Mouse (Mus musculus): Measurements from ENCODE around the gene BC024978. TPM values are rescaled to one million over a fixed set of nuclear protein-coding genes. Genes with fewer than 3 reads are reported as not detected.

The BC024978 gene
- 10 to 100 TPM; 24.7 to 29.3 (median 27.4) TPM for total RNA-seq (2022)

GRCm38 (mm10) chr7:27195681-27196611 is at the start of gene BC024978, which contains the start of gene Snrpa:
TSS of gene BC024978 (plus strand) at chr7:27195781.
TSS of gene Snrpa (minus strand) at chr7:27196271.
- DNase-seq: peak; percentile 99

DNA sequence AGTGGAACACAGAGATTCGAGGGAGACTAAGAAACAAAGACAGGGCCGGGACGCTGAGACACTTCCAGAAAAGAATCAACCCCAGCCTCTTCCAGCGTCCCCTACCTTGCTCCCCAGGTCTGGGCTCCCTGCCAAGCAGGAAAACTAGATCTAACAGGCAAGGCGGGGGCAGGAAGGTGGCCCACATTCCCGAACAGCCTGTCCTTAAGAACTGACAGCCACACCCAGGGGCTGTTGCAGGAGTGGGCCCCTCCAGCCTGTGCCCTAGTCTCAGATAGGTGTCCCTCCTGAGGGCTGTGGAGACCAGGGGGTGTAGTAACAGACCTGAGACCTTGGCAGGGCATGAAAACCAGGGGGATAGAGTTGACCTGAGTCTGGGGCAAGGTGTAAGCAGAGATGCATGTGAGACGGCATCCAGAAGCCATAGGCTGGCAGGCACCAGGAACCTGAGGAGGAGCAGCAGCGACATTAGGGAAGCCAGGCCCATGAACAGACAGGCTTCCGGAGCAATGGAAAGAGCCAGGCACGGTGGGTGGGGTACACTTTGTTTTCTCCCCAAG is 42.3 kb upstream of the BC024978 start, which contains the start of gene Cyp2t4:
Gene Cyp2t4 (plus strand): TSS at position 510 of the 560 bp plus-strand sequence.
- no peak for DNase-seq

DNA sequence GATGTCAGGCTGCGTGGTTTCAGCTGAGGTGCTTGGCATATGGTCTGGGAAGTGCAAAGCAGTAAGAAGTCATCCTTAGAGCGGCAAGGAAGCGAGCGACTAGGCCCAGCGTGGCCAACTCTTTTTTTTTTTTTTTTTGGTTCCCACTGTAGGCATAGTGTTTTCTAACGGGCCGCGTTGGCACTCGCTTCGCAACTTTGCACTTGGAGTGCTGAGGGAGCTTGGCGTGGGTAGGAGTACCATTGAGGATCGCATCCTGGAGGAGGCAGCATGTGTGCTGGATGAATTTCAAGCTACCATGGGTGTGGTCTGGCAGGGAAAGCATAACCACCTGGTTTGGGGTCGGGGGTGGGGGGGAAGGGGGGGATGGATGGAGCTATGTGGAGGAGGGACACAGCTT is 39.6 kb upstream of the BC024978 start:
- DNase-seq: no peak

GRCm38 (mm10) chr7:27158171-27158570 is 37.4 kb upstream of the BC024978 start:
- no peak for DNase-seq

- no peak for DNase-seq
Observed at GRCm38 (mm10) chr7:27159256-27159655, 36.3 kb upstream of the BC024978 start.

DNA sequence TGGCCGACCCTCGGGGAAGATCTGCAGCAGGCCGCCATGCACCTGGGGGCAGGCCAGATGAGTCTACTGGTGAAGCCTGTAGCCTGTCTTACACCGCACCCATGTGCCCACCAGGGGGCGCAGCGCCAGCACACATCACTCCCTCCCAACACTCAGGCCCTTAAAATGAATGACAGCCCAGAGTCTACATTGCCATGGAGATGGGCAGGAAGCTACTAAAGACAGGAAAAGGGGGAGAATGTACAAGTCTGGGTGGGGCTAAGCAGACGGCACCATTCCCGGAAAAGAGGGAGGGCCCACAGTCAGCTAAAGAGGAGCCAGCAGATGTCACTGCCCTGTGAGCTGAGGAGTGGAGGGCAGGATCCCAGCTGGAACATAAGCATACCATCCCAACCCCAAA is 35.7 kb upstream of the BC024978 start:
- DNase-seq: peak; percentile 84

- no peak for DNase-seq
Observed at GRCm38 (mm10) chr7:27160921-27161320, 34.7 kb upstream of the BC024978 start.

DNA sequence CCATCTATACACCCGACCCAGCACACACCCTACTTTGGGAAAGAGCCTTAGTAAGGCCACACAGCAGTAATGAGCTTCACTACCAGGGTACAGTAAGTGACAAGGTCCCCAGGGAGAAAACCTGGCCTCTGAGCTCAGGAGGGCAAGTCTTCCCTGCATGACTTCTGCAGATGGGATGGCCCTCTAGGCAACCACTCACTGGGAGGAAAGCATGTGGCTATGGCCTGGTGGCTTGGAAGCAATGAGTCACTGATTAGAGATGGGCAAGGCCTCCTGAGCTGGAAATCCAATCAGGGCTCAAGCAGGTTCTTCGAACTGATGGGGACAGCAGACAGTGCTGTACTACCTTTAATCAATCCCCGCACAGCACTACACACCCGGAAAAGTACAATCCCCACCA is 33.8 kb upstream of the BC024978 start:
- peak; percentile 61 for DNase-seq

DNA sequence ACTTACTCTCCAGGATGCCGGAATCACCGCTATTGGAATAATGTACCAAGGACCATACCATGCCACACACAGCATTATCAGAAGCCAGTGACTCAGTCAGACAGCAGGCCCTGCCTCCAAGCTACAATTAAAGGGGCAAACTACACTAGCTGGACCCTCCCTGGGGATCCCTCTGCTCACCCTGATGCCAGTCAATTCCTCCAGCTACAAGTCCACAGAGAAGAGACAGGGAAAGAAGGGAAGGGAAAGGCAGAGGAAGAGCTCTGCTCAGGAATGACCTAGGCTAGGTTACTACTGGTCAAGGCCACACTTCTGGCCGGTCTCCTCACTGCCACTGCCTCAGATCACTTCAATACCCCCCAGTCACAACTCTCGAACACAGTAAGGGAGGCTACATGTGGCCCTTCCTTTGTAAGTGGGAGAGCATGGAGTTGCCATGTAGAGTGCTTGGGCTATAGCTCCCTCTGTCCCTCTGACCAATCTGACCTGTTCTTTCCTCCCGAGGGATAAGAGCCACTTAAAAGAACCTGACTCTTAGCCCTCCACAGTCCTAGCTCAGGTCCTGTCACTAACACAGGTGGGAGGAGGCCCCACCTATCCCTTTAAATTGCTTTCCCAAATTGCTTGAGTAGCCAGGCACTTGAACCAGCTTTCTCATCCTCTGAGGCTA is 32.7 kb upstream of the BC024978 start:
- no peak for DNase-seq

GRCm38 (mm10) chr7:27163450-27163805 is 32.2 kb upstream of the BC024978 start:
- no peak for DNase-seq

- peak; percentile 75 for DNase-seq
Observed at GRCm38 (mm10) chr7:27164112-27164947, 31.3 kb upstream of the BC024978 start.

GRCm38 (mm10) chr7:27165007-27165655 is 30.4 kb upstream of the BC024978 start:
- DNase-seq: peak; percentile 87

GRCm38 (mm10) chr7:27165696-27166095 is 29.9 kb upstream of the BC024978 start:
- no peak for DNase-seq

GRCm38 (mm10) chr7:27166229-27166613 is 29.4 kb upstream of the BC024978 start:
- DNase-seq: peak; percentile 89

- peak; percentile 93 for DNase-seq
Observed at GRCm38 (mm10) chr7:27166614-27167474, 28.7 kb upstream of the BC024978 start, which contains the start of gene Egln2. TSS of gene Egln2 (minus strand) at chr7:27166802.

- no peak for DNase-seq
Observed at GRCm38 (mm10) chr7:27167475-27168094, 28.0 kb upstream of the BC024978 start.

GRCm38 (mm10) chr7:27168371-27168770 is 27.2 kb upstream of the BC024978 start:
- DNase-seq: no peak

- no peak for DNase-seq
Observed at GRCm38 (mm10) chr7:27170981-27171380, 24.6 kb upstream of the BC024978 start.

GRCm38 (mm10) chr7:27174496-27174895 is 21.1 kb upstream of the BC024978 start:
- no peak for DNase-seq

DNA sequence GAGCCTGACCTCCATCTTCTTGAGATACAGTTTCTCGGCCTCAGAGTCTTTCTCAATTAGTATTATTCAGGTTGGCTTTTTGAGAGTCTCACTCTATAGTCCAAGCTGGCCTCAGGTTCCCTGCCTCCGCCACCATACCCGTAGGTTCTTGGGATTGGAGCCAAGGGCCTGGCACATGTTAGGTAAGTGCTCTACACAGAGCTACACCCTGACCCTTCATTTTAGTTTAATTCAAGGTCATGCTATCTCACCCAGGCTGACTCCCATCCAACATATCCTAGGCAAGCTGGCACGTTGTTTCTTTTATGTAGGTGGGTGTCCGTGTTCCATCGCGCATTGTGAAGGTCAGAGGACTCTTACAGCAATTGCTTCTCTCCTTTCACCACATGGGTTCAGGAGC is 20.7 kb upstream of the BC024978 start:
- DNase-seq: no peak

Measured in adrenal gland, adult 8-10 months (tissue).